Mouse (Mus musculus): ENCODE data around the gene Dnase1l3. TPM values are rescaled to one million over a fixed set of nuclear protein-coding genes. Genes with fewer than 3 reads are reported as not detected.

Dnase1l3 gene
- polyA plus RNA-seq, 1 experiment from 2014 or later: 0.23 TPM

DNA sequence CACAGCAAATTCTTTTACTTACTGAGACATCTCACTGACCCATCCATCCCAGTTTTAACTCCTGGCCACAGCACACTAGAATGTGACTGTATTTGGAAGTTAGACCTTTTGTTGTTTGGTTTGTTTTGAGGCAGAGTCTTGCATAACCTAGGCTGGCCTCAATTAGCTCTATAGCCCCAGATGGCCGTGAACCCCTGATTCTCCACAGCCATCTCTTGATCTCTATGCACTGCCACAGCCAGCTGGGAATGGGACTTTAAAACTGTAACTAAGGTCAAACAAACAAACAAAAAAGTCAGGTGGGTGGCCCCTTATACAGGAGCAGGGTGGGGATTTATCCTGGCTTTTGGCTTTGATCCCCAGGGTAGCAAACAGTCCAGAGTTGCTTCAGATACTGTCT, 19.7 kb downstream of the Dnase1l3 start:
- no peaks in the 10 kb centered on the region for H3K4me1 ChIP-seq (ENCODE audit: control insufficient read depth, insufficient read depth, low read length)
- no peak overlapping the region for H3K9ac ChIP-seq (ENCODE audit: low read length)
- no peaks in the 10 kb centered on the region for H3K36me3 ChIP-seq (ENCODE audit: control insufficient read depth, insufficient read depth, low read length)
- 87% methylated on average over 1 of the region's 1 CpGs for WGBS
- H3K9me3 ChIP-seq (ENCODE audit: control insufficient read depth, low read length): no peaks in the 10 kb centered on the region
- ATAC-seq (ENCODE audit: low FRiP score) (no peak), DNase-seq (ENCODE audit: low spot score, missing footprints) (no peak)
- no peak overlapping the region for H3K4me2 ChIP-seq
- no peak overlapping the region for H3K27ac ChIP-seq (ENCODE audit: low read depth, low read length)
- no peak overlapping the region for H3K4me3 ChIP-seq (ENCODE audit: low read depth, low read length)
- H3K27me3 ChIP-seq (ENCODE audit: control insufficient read depth, insufficient read depth, low read length): no peaks in the 10 kb centered on the region

- ATAC-seq (ENCODE audit: low FRiP score): no peak
- H3K4me2 ChIP-seq: no peak overlapping the region
- 65% methylated on average over 10 of the region's 10 CpGs for WGBS
These were observed 22.4 kb downstream of the Dnase1l3 start for GRCm38 (mm10) chr14:7971889-7972493.

DNA sequence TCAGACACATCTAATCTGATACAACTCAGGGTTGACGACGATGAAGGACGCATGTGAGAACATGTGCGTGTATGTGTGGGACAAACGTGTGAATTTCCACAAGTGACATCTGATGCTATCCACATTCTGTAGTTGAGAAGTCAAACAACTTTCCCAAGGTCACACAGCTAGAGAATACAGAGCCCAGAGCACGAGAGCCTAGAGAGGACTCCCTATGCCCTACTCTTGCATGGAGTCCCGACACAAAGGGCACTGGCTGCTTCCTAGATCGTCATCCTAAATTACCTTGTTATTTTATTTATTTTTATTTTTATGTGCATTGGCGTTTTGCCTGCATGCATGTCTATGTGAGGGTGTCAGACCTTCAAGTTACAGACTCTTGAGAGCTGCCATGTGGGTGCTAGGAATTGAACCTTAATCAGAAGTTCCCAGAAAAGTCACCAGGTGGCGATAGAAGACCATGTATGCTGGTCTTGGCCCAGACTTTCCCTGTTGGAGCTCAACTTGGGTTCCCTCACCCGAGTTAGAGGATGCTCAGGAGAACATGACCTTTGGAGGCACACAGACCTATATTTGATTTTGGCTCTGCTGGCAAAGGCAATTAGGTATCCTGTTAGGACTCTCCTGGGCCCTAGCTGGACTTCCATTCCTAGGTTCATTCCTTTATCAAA, 30.0 kb downstream of the Dnase1l3 start:
- ATAC-seq (ENCODE audit: low FRiP score) (peak; percentile 64), DNase-seq (ENCODE audit: low spot score, missing footprints) (peak; percentile 98)
- WGBS: 55% methylated on average over 11 of the region's 11 CpGs
- no peaks in the 10 kb centered on the region for H3K36me3 ChIP-seq (ENCODE audit: control insufficient read depth, insufficient read depth, low read length)
- H3K27ac ChIP-seq (ENCODE audit: low read depth, low read length): no peak overlapping the region
- H3K9ac ChIP-seq (ENCODE audit: low read length): no peak overlapping the region
- H3K4me2 ChIP-seq: no peak overlapping the region
- H3K4me3 ChIP-seq (ENCODE audit: low read depth, low read length): no peak overlapping the region
- no peaks in the 10 kb centered on the region for H3K4me1 ChIP-seq (ENCODE audit: control insufficient read depth, insufficient read depth, low read length)
- no peaks in the 10 kb centered on the region for H3K27me3 ChIP-seq (ENCODE audit: control insufficient read depth, insufficient read depth, low read length)
- no peaks in the 10 kb centered on the region for H3K9me3 ChIP-seq (ENCODE audit: control insufficient read depth, low read length)

More at GRCm38 (mm10) chr14:7971889-7972493, 22.4 kb downstream of the Dnase1l3 start:
- no peaks in the 10 kb centered on the region for H3K27me3 ChIP-seq (ENCODE audit: control insufficient read depth, insufficient read depth, low read length)
- H3K9me3 ChIP-seq (ENCODE audit: control insufficient read depth, low read length): no peaks in the 10 kb centered on the region
- H3K36me3 ChIP-seq (ENCODE audit: control insufficient read depth, insufficient read depth, low read length): no peaks in the 10 kb centered on the region
- no peak for DNase-seq (ENCODE audit: low spot score, missing footprints)
- no peaks in the 10 kb centered on the region for H3K4me1 ChIP-seq (ENCODE audit: control insufficient read depth, insufficient read depth, low read length)
- no peak overlapping the region for H3K4me3 ChIP-seq (ENCODE audit: low read depth, low read length)
- no peak overlapping the region for H3K27ac ChIP-seq (ENCODE audit: low read depth, low read length)
- H3K9ac ChIP-seq (ENCODE audit: low read length): no peak overlapping the region

DNA sequence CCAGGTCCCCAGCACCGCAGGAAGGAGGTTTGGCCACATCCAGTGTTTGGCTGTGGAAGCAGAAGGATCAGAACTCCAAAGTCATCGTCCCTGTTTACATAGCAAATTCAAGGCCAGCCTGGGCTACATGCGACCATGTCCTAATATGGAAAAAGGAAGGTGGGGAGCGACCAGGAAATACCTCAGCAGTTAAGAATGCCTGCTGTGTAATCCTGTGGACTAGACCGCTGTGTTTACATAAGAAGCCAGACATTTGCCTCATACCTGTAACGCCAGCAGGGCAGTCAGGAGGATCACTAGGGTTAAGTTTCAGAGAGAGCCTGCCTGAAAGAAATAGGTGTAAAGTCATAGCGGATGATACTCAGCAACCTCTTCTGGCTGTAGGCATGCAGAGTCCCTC, 31.2 kb downstream of the Dnase1l3 start:
- Histone ChIP-seq H3K27ac (ENCODE audit: low read depth, low read length) (no peak overlapping the region), H3K9ac (ENCODE audit: low read length) (no peak overlapping the region), H3K4me1 (ENCODE audit: control insufficient read depth, insufficient read depth, low read length) (no peaks in the 10 kb centered on the region), H3K9me3 (ENCODE audit: control insufficient read depth, low read length) (no peaks in the 10 kb centered on the region), H3K4me3 (ENCODE audit: low read depth, low read length) (no peak overlapping the region), H3K27me3 (ENCODE audit: control insufficient read depth, insufficient read depth, low read length) (no peaks in the 10 kb centered on the region), H3K4me2 (no peak overlapping the region), H3K36me3 (ENCODE audit: control insufficient read depth, insufficient read depth, low read length) (no peaks in the 10 kb centered on the region)
- 64% methylated on average over 7 of the region's 7 CpGs for WGBS
- no peak for DNase-seq (ENCODE audit: low spot score, missing footprints)
- ATAC-seq (ENCODE audit: low FRiP score): no peak

DNA sequence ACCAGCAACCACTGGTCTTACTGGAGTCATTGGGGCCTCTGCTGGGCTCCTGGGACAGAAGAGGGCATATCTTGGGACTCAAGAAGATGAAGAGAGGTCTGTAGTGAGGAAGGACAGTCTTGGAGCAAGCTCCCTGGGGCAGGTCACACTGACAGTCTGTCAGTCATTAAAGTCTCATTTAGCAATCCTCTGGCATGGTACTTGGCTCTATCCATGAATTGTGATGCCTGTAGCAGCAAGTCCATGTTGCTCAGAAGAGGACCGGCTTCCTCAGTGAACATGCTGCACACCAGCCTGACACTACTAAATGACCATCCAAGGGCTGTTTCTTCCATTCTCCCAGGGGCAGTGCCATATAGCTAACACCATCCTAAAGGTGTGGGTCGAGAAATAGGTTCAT, 31.7 kb downstream of the Dnase1l3 start:
- DNase-seq (ENCODE audit: low spot score, missing footprints): no peak
- Histone ChIP-seq H3K4me1 (ENCODE audit: control insufficient read depth, insufficient read depth, low read length) (no peaks in the 10 kb centered on the region), H3K4me3 (ENCODE audit: low read depth, low read length) (no peak overlapping the region), H3K9me3 (ENCODE audit: control insufficient read depth, low read length) (no peaks in the 10 kb centered on the region), H3K27me3 (ENCODE audit: control insufficient read depth, insufficient read depth, low read length) (no peaks in the 10 kb centered on the region), H3K4me2 (no peak overlapping the region), H3K36me3 (ENCODE audit: control insufficient read depth, insufficient read depth, low read length) (no peaks in the 10 kb centered on the region), H3K27ac (ENCODE audit: low read depth, low read length) (no peak overlapping the region), H3K9ac (ENCODE audit: low read length) (no peak overlapping the region)
- no peak for ATAC-seq (ENCODE audit: low FRiP score)
- 84% methylated on average over 2 of the region's 2 CpGs for WGBS

DNA sequence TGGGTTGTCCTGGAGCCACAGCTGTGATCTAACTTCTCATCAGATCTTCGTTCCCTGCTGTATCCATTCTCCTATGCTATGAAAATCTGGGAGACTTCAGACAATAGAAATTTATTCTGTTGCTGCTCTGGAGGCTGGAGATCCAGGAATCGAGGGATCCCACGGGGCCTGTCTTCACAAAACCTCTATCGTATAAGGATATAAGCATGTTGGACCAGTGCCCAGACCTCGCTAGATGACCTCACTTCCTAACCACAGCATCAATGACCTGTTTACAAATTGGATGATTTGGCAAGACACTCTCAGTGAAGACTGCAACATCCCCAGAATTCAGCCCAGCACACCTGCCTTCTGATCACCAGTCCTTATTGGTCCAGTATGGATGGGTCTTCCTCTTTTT, 32.7 kb downstream of the Dnase1l3 start:
- no peaks in the 10 kb centered on the region for H3K4me1 ChIP-seq (ENCODE audit: control insufficient read depth, insufficient read depth, low read length)
- ATAC-seq (ENCODE audit: low FRiP score) (no peak), DNase-seq (ENCODE audit: low spot score, missing footprints) (no peak)
- H3K27me3 ChIP-seq (ENCODE audit: control insufficient read depth, insufficient read depth, low read length): no peaks in the 10 kb centered on the region
- no peak overlapping the region for H3K4me2 ChIP-seq
- no peaks in the 10 kb centered on the region for H3K9me3 ChIP-seq (ENCODE audit: control insufficient read depth, low read length)
- no peak overlapping the region for H3K4me3 ChIP-seq (ENCODE audit: low read depth, low read length)
- no peak overlapping the region for H3K27ac ChIP-seq (ENCODE audit: low read depth, low read length)
- 84% methylated on average over 5 of the region's 5 CpGs for WGBS
- H3K9ac ChIP-seq (ENCODE audit: low read length): no peak overlapping the region
- no peaks in the 10 kb centered on the region for H3K36me3 ChIP-seq (ENCODE audit: control insufficient read depth, insufficient read depth, low read length)

GRCm38 (mm10) chr14:7960616-7961015, 33.8 kb downstream of the Dnase1l3 start:
- no peak overlapping the region for H3K4me3 ChIP-seq (ENCODE audit: low read depth, low read length)
- 52% methylated on average over 11 of the region's 11 CpGs for WGBS

GRCm38 (mm10) chr14:7957049-7957448, 37.3 kb downstream of the Dnase1l3 start, which contains the start of gene Gm45521:
Gene Gm45521, plus strand, starts transcription at chr14:7957288.
- Histone ChIP-seq H3K4me2 (no peak within 1 kb of the TSS), H3K4me1 (ENCODE audit: control insufficient read depth, insufficient read depth, low read length) (no peaks in the 10 kb centered on the region), H3K4me3 (ENCODE audit: low read depth, low read length) (no peak within 1 kb of the TSS), H3K27ac (ENCODE audit: low read depth, low read length) (no peak within 1 kb of the TSS), H3K9ac (ENCODE audit: low read length) (no peak within 1 kb of the TSS), H3K27me3 (ENCODE audit: control insufficient read depth, insufficient read depth, low read length) (no peaks in the 10 kb centered on the region), H3K9me3 (ENCODE audit: control insufficient read depth, low read length) (no peaks in the 10 kb centered on the region), H3K36me3 (ENCODE audit: control insufficient read depth, insufficient read depth, low read length) (no peaks in the 10 kb centered on the region)
- no peak for DNase-seq (ENCODE audit: low spot score, missing footprints)
- peak; percentile 77 for ATAC-seq (ENCODE audit: low FRiP score)
- WGBS: 45% methylated on average over 9 of the region's 9 CpGs

More at GRCm38 (mm10) chr14:7960616-7961015, 33.8 kb downstream of the Dnase1l3 start:
- no peak overlapping the region for H3K4me2 ChIP-seq
- H3K9ac ChIP-seq (ENCODE audit: low read length): no peak overlapping the region
- H3K27ac ChIP-seq (ENCODE audit: low read depth, low read length): no peak overlapping the region
- no peaks in the 10 kb centered on the region for H3K9me3 ChIP-seq (ENCODE audit: control insufficient read depth, low read length)
- ATAC-seq (ENCODE audit: low FRiP score): peak; percentile 28; the same call in 1 of the 2 replicates
- DNase-seq (ENCODE audit: low spot score, missing footprints): no peak
- no peaks in the 10 kb centered on the region for H3K36me3 ChIP-seq (ENCODE audit: control insufficient read depth, insufficient read depth, low read length)
- H3K27me3 ChIP-seq (ENCODE audit: control insufficient read depth, insufficient read depth, low read length): no peaks in the 10 kb centered on the region
- no peaks in the 10 kb centered on the region for H3K4me1 ChIP-seq (ENCODE audit: control insufficient read depth, insufficient read depth, low read length)

- H3K9me3 ChIP-seq (ENCODE audit: control insufficient read depth, low read length): no peaks in the 10 kb centered on the region
- H3K4me2 ChIP-seq: no peak overlapping the region
- DNase-seq (ENCODE audit: low spot score, missing footprints): no peak
- 89% methylated on average over 10 of the region's 10 CpGs for WGBS
- no peaks in the 10 kb centered on the region for H3K27me3 ChIP-seq (ENCODE audit: control insufficient read depth, insufficient read depth, low read length)
- no peak overlapping the region for H3K4me3 ChIP-seq (ENCODE audit: low read depth, low read length)
- H3K27ac ChIP-seq (ENCODE audit: low read depth, low read length): no peak overlapping the region
- no peak for ATAC-seq (ENCODE audit: low FRiP score)
- no peak overlapping the region for H3K9ac ChIP-seq (ENCODE audit: low read length)
- H3K36me3 ChIP-seq (ENCODE audit: control insufficient read depth, insufficient read depth, low read length): no peaks in the 10 kb centered on the region
- H3K4me1 ChIP-seq (ENCODE audit: control insufficient read depth, insufficient read depth, low read length): no peaks in the 10 kb centered on the region
These were observed 37.9 kb downstream of the Dnase1l3 start for GRCm38 (mm10) chr14:7956427-7956826.
